Mouse (Mus musculus): Measurements from ENCODE around the gene Slc4a1ap.

DNA sequence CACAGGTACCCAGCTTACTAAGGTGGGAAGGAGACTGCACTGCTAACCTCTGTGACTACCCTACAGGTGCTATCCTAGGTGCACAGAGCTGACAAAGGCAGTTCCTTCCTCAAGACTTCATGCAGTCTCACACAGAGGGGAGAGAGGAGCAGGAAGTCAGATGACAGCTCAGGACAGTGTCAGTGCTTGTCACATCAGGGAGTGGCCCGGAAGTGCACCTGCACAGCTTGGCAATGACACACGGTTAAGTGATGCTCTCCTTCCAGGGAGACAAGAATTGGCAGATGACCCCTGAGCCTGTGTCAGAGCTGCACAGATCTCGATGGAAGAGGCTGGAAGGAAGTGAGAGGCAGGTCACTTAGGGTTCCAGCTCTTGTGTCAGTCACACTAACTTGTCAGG is 55.1 kb downstream of the Slc4a1ap start:
- no peak for TF ChIP-seq CTCF (conservative IDR thresholded peaks at IDR 0.05 in 1 of 2, IDR thresholded peaks at IDR 0.05 in 1 of 2; ENCODE audit: low read depth in 2 of 2, low read length in 2 of 2)
- TF ChIP-seq CHD2 (IDR thresholded peaks at IDR 0.05; ENCODE audit: low read length): no peak
- TF ChIP-seq EP300 (IDR thresholded peaks at IDR 0.05; ENCODE audit: low read length): no peak
- no peak for TF ChIP-seq USF2 (conservative IDR thresholded peaks at IDR 0.05; ENCODE audit: low read depth, low read length)
- no peak for TF ChIP-seq ETS1 (conservative IDR thresholded peaks at IDR 0.05; ENCODE audit: low read depth, low read length)
- no peak for TF ChIP-seq MAX (IDR thresholded peaks at IDR 0.05; ENCODE audit: low read length)
- no peak for TF ChIP-seq TCF12 (IDR thresholded peaks at IDR 0.05; ENCODE audit: low read depth, low read length)
